Mouse (Mus musculus) embryonic facial prominence, embryonic 12.5 days (tissue): Measurements from ENCODE around the gene Rnft2. TPM values are rescaled to one million over a fixed set of nuclear protein-coding genes. Genes with fewer than 3 reads are reported as not detected.

ENCODE experiments used
- ATAC-seq: fragments of 200-750 bp; cut with Nextera tagmentation; 2 replicates; pipeline ENCODE4 v1.8.0; 2017; ENCODE audit not compliant: insufficient number of reproducible peaks, insufficient read depth, low FRiP score, low TSS enrichment
- H3K27ac ChIP-seq: fragments of 300-500 bp; sonication (generic); 2 replicates; pipeline ENCODE4 v1.5.1; 2016; ENCODE audit warnings: mild to moderate bottlenecking
- H3K27me3 ChIP-seq: fragments of 300-500 bp; sonication (generic); 2 replicates; pipeline ENCODE4 v1.6.1; 2016; ENCODE audit warnings: mild to moderate bottlenecking, moderate library complexity
- H3K36me3 ChIP-seq: fragments of 300-500 bp; sonication (generic); 2 replicates; pipeline ENCODE4 v1.6.1; 2016; ENCODE audit warnings: mild to moderate bottlenecking
- H3K4me1 ChIP-seq: fragments of 300-500 bp; sonication (generic); 2 replicates; pipeline ENCODE4 v1.6.1; 2016
- H3K4me2 ChIP-seq: fragments of 300-500 bp; sonication (generic); replicated peaks from 2 replicates; pipeline ENCODE4 v1.6.1; 2016; ENCODE audit warnings: mild to moderate bottlenecking, moderate library complexity
- H3K4me3 ChIP-seq: fragments of 300-500 bp; sonication (generic); 2 replicates; pipeline ENCODE4 v1.5.1; 2016; ENCODE audit warnings: mild to moderate bottlenecking
- H3K9ac ChIP-seq: fragments of 300-500 bp; sonication (generic); 2 replicates; pipeline ENCODE4 v1.6.1; 2016; ENCODE audit warnings: mild to moderate bottlenecking, moderate library complexity
- H3K9me3 ChIP-seq: fragments of 300-500 bp; sonication (generic); 2 replicates; pipeline ENCODE4 v1.6.1; 2016; ENCODE audit warnings: mild to moderate bottlenecking, moderate library complexity
- WGBS: fragments of 180-500 bp; shearing (Covaris S2); methylation state at CpG from one replicate; pipeline ENCODE4 v1.1.7; 2016; 5-methylcytosine and 5-hydroxymethylcytosine counted together
- polyA plus RNA-seq: library from polyadenylated mRNA; unstranded; fragments of >200 nt; fragmentation: Nextera tagmentation; extraction: Ambion mirVana; gene quantifications from 2 replicates; pipeline ENCODE4 v1.2.1, GENCODE M21; 2016

Gene Rnft2
- polyA plus RNA-seq, 1 experiment from 2014 or later = 5.7 TPM

- H3K27ac ChIP-seq = no peak overlapping the region
- 38% methylated on average over 8 of the region's 8 CpGs for WGBS
- H3K4me1 ChIP-seq = peaks cover 9% of the 10 kb centered on the region; the same call in 1 of the 2 replicates
- peaks cover 24% of the 10 kb centered on the region for H3K36me3 ChIP-seq
- peaks cover 8% of the 10 kb centered on the region; the same call in 1 of the 2 replicates for H3K27me3 ChIP-seq
- no peaks in the 10 kb centered on the region for H3K9me3 ChIP-seq
- ATAC-seq = no peak
- no peak overlapping the region for H3K4me2 ChIP-seq
- H3K4me3 ChIP-seq = no peak overlapping the region
- no peak overlapping the region for H3K9ac ChIP-seq
Observed at GRCm38 (mm10) chr5:118266309-118266708, 21.4 kb upstream of the Rnft2 start.

- Histone ChIP-seq H3K4me2 (no peak overlapping the region), H3K4me1 (peaks cover 9% of the 10 kb centered on the region; the same call in 1 of the 2 replicates), H3K27ac (no peak overlapping the region), H3K36me3 (peaks cover 33% of the 10 kb centered on the region), H3K9ac (no peak overlapping the region), H3K27me3 (peaks cover 8% of the 10 kb centered on the region; the same call in 1 of the 2 replicates), H3K4me3 (no peak overlapping the region), H3K9me3 (no peaks in the 10 kb centered on the region)
- ATAC-seq = no peak
- 83% methylated on average over 5 of the region's 5 CpGs for WGBS
Observed at GRCm38 (mm10) chr5:118265366-118265765, 20.4 kb upstream of the Rnft2 start.

- Histone ChIP-seq H3K36me3 (peaks cover 44% of the 10 kb centered on the region), H3K4me2 (no peak overlapping the region), H3K4me1 (peaks cover 9% of the 10 kb centered on the region; the same call in 1 of the 2 replicates), H3K27me3 (peaks cover 4% of the 10 kb centered on the region; the same call in 1 of the 2 replicates), H3K27ac (no peak overlapping the region), H3K9ac (no peak overlapping the region), H3K4me3 (no peak overlapping the region), H3K9me3 (no peaks in the 10 kb centered on the region)
- WGBS = 63% methylated on average over 9 of the region's 9 CpGs
- no peak for ATAC-seq
Observed at GRCm38 (mm10) chr5:118264279-118264678, 19.4 kb upstream of the Rnft2 start.

- Histone ChIP-seq H3K9ac (no peak overlapping the region), H3K36me3 (peaks cover 59% of the 10 kb centered on the region), H3K9me3 (no peaks in the 10 kb centered on the region), H3K4me2 (no peak overlapping the region), H3K4me1 (peaks cover 7% of the 10 kb centered on the region; the same call in 1 of the 2 replicates), H3K4me3 (no peak overlapping the region), H3K27me3 (0 out of 2 replicates have a peak, but pooled peaks cover 4% of the 10 kb centered on the region), H3K27ac (no peak overlapping the region)
- 87% methylated on average over 8 of the region's 8 CpGs for WGBS
- no peak for ATAC-seq
Observed at GRCm38 (mm10) chr5:118262418-118262817, 17.5 kb upstream of the Rnft2 start.

- Histone ChIP-seq H3K27ac (no peak overlapping the region), H3K9me3 (no peaks in the 10 kb centered on the region), H3K4me2 (no peak overlapping the region), H3K27me3 (no peaks in the 10 kb centered on the region), H3K4me1 (peaks cover 7% of the 10 kb centered on the region; the same call in 1 of the 2 replicates), H3K4me3 (no peak overlapping the region), H3K36me3 (peaks cover 72% of the 10 kb centered on the region), H3K9ac (no peak overlapping the region)
- no peak for ATAC-seq
- 94% methylated on average over 9 of the region's 9 CpGs for WGBS
Observed at GRCm38 (mm10) chr5:118261181-118261580, 16.3 kb upstream of the Rnft2 start.

- H3K9ac ChIP-seq = no peak overlapping the region
- ATAC-seq = no peak
- no peaks in the 10 kb centered on the region for H3K27me3 ChIP-seq
- H3K36me3 ChIP-seq = peaks cover 77% of the 10 kb centered on the region
- no peak overlapping the region for H3K4me2 ChIP-seq
- no peak overlapping the region for H3K27ac ChIP-seq
- H3K4me1 ChIP-seq = peaks cover 7% of the 10 kb centered on the region; the same call in 1 of the 2 replicates
- H3K9me3 ChIP-seq = no peaks in the 10 kb centered on the region
- WGBS = 91% methylated on average over 11 of the region's 11 CpGs
- H3K4me3 ChIP-seq = no peak overlapping the region
Observed at GRCm38 (mm10) chr5:118260642-118261041, 15.7 kb upstream of the Rnft2 start.

GRCm38 (mm10) chr5:118260055-118260454 is 15.1 kb upstream of the Rnft2 start:
- H3K27ac ChIP-seq = no peak overlapping the region
- no peaks in the 10 kb centered on the region for H3K9me3 ChIP-seq
- no peak for ATAC-seq
- H3K36me3 ChIP-seq = peaks cover 77% of the 10 kb centered on the region
- H3K4me3 ChIP-seq = no peak overlapping the region
- H3K4me1 ChIP-seq = peaks cover 7% of the 10 kb centered on the region; the same call in 1 of the 2 replicates
- H3K4me2 ChIP-seq = no peak overlapping the region
- H3K27me3 ChIP-seq = no peaks in the 10 kb centered on the region
- no peak overlapping the region for H3K9ac ChIP-seq
- WGBS = 92% methylated on average over 10 of the region's 10 CpGs

- H3K27me3 ChIP-seq = no peaks in the 10 kb centered on the region
- H3K4me2 ChIP-seq = no peak overlapping the region
- H3K27ac ChIP-seq = no peak overlapping the region
- no peak overlapping the region for H3K9ac ChIP-seq
- no peak overlapping the region for H3K4me3 ChIP-seq
- H3K9me3 ChIP-seq = no peaks in the 10 kb centered on the region
- peaks cover 7% of the 10 kb centered on the region; the same call in 1 of the 2 replicates for H3K4me1 ChIP-seq
- WGBS = 85% methylated on average over 6 of the region's 6 CpGs
- ATAC-seq = no peak
- H3K36me3 ChIP-seq = peaks cover 77% of the 10 kb centered on the region
Observed at GRCm38 (mm10) chr5:118259636-118260035, 14.7 kb upstream of the Rnft2 start.

- ATAC-seq = no peak
- Histone ChIP-seq H3K4me2 (no peak overlapping the region), H3K36me3 (peaks cover 75% of the 10 kb centered on the region), H3K4me3 (no peak overlapping the region), H3K9ac (no peak overlapping the region), H3K27ac (no peak overlapping the region), H3K9me3 (no peaks in the 10 kb centered on the region), H3K27me3 (no peaks in the 10 kb centered on the region), H3K4me1 (peaks cover 3% of the 10 kb centered on the region; the same call in 1 of the 2 replicates)
- 72% methylated on average over 6 of the region's 6 CpGs for WGBS
Observed at GRCm38 (mm10) chr5:118259152-118259551, 14.2 kb upstream of the Rnft2 start.

GRCm38 (mm10) chr5:118256981-118257380 is 12.1 kb upstream of the Rnft2 start:
- no peaks in the 10 kb centered on the region for H3K9me3 ChIP-seq
- H3K36me3 ChIP-seq = peaks cover 60% of the 10 kb centered on the region
- WGBS = 90% methylated on average over 4 of the region's 4 CpGs
- H3K4me3 ChIP-seq = no peak overlapping the region
- H3K27ac ChIP-seq = no peak overlapping the region
- no peak overlapping the region for H3K4me2 ChIP-seq
- H3K27me3 ChIP-seq = no peaks in the 10 kb centered on the region
- H3K9ac ChIP-seq = no peak overlapping the region
- H3K4me1 ChIP-seq = no peaks in the 10 kb centered on the region
- ATAC-seq = no peak

- H3K27me3 ChIP-seq = no peaks in the 10 kb centered on the region
- no peak overlapping the region for H3K27ac ChIP-seq
- peaks cover 36% of the 10 kb centered on the region for H3K36me3 ChIP-seq
- no peak overlapping the region for H3K4me3 ChIP-seq
- H3K4me1 ChIP-seq = no peaks in the 10 kb centered on the region
- H3K9me3 ChIP-seq = no peaks in the 10 kb centered on the region
- 76% methylated on average over 3 of the region's 3 CpGs for WGBS
- H3K9ac ChIP-seq = no peak overlapping the region
- ATAC-seq = no peak
- H3K4me2 ChIP-seq = no peak overlapping the region
Observed at GRCm38 (mm10) chr5:118253551-118253950, 8.6 kb upstream of the Rnft2 start.

GRCm38 (mm10) chr5:118250987-118251386 is 6.1 kb upstream of the Rnft2 start:
- no peaks in the 10 kb centered on the region for H3K27me3 ChIP-seq
- H3K4me3 ChIP-seq = no peak overlapping the region
- peaks cover 16% of the 10 kb centered on the region for H3K4me1 ChIP-seq
- ATAC-seq = no peak
- H3K9me3 ChIP-seq = no peaks in the 10 kb centered on the region
- no peak overlapping the region for H3K4me2 ChIP-seq
- H3K9ac ChIP-seq = no peak overlapping the region
- H3K36me3 ChIP-seq = peaks cover 23% of the 10 kb centered on the region
- H3K27ac ChIP-seq = no peak overlapping the region
- 83% methylated on average over 7 of the region's 7 CpGs for WGBS
